Mouse (Mus musculus): ENCODE data around the gene Tnfsf12.

DNA sequence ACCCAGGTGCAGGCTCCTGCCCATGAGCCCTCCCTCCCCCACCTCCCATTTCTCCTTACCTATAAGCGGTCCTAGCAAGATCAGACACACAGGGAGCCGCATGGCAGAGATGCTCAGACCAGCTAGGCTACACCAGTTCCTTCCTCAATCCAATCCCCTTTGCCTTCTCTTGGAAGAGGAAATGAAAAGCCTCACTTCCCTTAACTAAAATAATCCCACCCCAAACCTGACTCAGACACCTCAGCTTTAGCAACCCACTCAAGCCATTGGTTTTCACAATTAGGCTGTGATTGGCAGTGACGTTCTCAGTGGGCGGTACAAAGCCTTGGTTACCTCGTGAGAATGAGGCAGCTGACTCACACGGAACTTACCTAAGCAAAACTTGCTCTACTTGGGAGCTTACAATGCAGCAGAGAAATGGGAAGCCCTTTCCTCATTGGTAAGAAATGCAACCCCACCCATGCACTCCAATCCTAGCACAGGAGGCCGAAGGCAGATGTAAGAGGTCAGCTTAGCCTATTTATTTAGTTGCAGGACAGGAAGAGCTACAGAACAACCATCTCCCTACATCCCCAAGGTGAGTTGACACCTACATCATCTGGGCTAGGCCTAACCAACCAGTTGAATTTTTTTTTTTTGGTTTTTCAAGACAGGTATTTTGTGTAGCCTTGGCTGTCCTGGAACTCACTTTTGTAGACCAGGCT lies 29.5 kb downstream of the Tnfsf12 start, which contains the start of gene Cd68:
- TF ChIP-seq CTCF (IDR thresholded peaks at IDR 0.05) (no peak), EP300 (IDR thresholded peaks at IDR 0.05) (peak; percentile 63)
